Mouse (Mus musculus): ENCODE measurements at regions not wholly inside any gene's neighbourhood (a gene's known extent, or its start where the extent isn't known, plus 50 kb on each side); places are given as distances from the start of the nearest gene placed in this dataset.

DNA sequence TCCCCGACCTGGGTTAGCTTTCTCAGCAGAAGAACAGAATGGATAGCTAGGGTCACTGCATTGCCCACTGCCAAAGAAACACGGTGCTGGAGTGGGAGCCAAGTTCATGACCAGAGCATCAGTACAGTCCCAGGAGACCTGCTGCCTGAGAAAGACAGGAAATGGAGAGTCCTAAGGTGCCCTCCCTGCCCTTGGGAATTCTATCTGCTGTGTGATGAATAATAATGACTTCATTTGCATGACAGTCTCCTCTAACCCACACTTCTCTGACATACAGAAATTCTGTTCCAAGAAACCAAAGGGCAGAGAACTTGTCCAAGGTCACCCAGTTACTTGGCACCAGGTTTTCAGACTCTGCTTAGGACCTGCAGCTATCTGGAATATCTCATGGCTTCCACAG, 138.1 kb downstream of the Mycn start:
- TF ChIP-seq POLR2A (IDR thresholded peaks at IDR 0.05; ENCODE audit: borderline replicate concordance, control insufficient read depth, low read depth, low read length) (no peak), CTCF (IDR thresholded peaks at IDR 0.05; ENCODE audit: control insufficient read depth, insufficient read depth, low read length) (no peak)
